Mouse (Mus musculus): ENCODE measurements around the gene Yes1. TPM values are rescaled to one million over a fixed set of nuclear protein-coding genes. Genes with fewer than 3 reads are reported as not detected.
"Not testable (repeated sequence)": the region's sequence is repeated elsewhere in the genome, so short reads cannot be mapped to it uniquely, and the experiment has no call there.

Gene Yes1
- polyA plus RNA-seq, 3 experiments from 2014 or later: 0.09 to 0.60 (median 0.30) TPM

GRCm38 (mm10) chr5:32711485-32711884, 100.5 kb downstream of the Yes1 start:
- ATAC-seq: no peak

- no peak for ATAC-seq
These were observed 101.5 kb downstream of the Yes1 start for GRCm38 (mm10) chr5:32712221-32713041.

DNA sequence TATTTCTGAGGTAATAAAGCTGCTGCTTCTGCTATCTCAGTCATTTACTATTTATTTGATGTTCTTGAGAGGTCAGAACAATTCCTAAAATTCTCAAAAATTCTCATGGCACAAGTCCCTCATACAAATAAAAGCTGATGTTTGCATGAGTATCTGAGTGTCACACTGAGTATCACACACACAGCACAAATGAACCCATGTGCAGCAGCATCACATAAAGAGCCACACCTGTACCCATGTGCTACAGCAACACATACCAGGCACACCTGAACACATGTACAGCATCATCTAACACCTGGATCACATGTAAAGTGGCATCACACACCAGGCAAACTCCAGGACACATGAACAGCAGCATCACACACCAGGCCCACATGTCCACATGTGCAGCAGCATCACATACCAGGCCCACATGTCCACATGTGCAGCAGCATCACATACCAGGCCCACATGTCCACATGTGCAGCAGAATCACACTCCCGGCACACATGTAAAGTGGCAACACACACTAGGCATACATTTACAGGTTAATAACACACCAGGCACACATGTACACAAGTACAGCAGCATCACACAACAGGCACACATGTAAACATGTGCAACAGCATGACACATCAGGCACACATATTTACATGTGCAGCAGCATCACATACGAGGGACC, 102.2 kb downstream of the Yes1 start:
- no peak for ATAC-seq

GRCm38 (mm10) chr5:32713703-32714467, 102.9 kb downstream of the Yes1 start:
- peak; percentile 90 for ATAC-seq

- ATAC-seq: no peak
These were observed 106.8 kb downstream of the Yes1 start for GRCm38 (mm10) chr5:32717726-32718125.

DNA sequence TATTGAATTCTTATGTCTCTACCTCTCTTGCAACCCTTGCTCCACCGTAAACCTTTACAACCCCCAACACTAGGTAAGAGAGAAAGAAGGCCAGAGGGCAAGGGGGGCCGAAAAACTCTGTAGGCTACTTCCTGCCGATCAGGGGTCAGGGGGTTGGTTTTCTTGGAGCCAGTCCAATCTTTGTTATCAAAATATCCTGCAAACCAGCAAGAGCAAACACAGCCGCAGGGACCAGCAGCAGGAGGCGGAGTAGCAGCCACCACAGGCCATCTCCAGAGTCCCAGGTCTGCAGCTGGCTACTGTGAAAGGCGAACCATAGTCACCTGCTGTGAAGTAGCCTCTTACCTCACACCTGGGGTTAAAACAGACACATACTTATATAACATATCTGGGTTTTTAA, 107.9 kb downstream of the Yes1 start:
- no peak for ATAC-seq

DNA sequence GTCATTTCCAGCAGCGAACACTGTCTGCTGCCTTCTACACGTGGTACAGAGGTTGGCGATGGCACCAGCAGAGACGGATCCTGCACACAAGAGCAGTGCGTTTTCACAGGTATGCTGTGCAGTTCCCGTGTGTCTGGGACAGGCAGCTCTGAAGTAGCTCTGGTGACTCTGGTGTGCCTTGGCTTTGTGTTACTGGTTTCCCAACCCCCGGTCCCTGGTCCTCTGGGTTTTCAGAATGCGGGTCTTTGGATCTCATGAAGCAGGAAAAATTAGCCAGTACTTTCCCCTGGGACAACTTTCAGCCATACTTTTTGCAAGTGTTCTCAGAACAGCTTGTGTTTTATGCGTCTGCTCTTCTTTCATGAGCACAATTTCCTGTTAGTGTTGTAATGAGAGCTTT, 109.4 kb downstream of the Yes1 start:
- ATAC-seq: peak; percentile 35

DNA sequence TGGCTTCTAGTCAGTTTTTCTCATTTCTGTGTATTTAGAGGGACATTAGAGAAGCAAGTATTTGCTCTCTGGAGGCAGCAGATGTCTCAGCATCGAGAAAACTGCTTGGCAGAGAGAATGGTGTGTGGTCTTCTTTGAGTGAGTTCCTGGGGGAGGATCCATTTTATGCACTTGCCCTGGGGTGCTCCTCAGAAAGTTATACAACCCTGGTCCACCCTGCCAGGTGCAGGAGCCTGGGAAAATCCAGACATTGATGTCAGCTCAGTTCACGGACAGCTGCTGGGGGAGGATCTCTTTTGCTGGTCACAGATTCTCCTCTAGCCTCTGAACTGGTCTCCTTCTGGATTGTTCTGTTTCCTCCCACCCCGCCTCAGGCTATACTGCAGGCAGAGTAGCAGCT, 110.3 kb downstream of the Yes1 start:
- ATAC-seq: no peak

GRCm38 (mm10) chr5:32722263-32722662, 111.3 kb downstream of the Yes1 start:
- ATAC-seq: no peak

DNA sequence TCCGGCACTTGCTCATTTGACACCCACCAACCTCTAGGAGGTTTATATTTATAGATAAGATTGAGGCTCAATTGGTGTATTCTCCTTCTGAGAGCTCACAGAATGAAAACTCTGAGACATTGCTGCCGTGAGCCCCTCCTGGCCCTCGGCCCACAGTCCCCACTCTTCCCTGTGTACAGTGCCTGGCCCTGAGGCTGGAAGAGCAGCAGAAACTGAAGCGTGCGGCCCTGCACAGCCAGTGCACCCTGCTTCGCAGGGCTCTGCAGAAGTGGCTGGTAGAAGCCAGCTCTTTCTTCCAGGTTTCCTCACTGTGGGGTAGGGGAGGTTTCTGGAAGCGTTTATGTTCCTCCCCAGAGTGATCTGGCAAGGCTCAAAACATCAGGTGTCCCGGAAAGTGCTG, 111.7 kb downstream of the Yes1 start:
- ATAC-seq: not testable (repeated sequence)

DNA sequence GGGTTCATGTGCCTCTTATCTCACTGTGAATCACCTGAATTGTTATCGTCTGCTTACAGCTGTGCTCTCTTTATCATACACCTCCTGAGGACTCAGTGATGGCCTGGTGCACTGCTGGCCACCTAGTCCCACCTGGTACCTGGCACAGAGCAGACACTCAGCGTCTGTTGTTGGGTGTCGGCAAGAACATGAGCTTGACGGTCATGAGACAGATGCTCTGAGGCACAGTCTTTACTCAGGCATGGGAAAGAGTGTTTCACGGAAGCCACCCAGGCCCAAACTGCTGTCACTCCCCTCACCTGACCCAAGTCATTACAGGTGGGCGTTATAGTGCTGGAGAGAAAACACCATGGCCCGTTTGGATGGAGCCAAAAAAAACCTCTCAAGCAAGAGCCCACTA, 113.0 kb downstream of the Yes1 start:
- no peak for ATAC-seq

DNA sequence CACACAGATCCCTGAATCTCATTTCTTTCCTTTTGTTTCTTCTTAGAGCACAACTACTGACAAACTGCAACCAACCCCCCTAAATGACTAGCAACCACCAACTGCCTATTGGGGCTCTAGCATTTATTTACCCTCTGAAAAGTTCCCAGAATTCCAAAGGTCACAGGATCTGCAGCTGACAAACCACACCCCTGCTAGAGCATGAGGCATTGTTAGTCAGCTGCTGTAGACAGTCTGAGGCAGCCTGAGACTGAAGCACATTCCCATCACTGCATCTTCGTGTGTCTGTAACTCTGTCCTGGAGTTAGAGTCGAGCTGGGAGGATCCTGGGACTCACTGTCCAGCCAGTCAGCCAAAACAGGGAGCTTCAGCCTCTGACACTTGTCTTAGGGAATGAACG, 114.4 kb downstream of the Yes1 start:
- ATAC-seq: peak; percentile 69

DNA sequence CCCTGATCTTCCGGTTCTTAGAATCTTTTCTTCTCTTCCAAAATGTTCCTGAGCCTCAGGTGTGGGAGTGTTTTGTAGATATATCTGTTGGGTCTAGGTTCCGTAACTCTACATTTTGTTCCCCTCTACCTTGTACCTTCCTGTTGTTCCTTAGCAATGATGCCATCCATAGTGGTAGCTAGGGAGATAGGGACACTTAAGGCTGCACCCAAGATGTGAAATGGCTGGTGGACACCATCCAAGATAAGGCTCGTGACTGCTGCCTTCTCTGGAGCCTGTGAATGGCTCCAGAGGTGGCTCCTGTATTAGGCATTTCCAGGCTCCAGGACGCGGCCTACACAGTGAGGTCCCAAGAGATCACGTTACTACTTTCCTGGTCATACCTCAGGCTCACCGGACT, 117.3 kb downstream of the Yes1 start:
- no peak for ATAC-seq

- ATAC-seq: no peak
These were observed 117.9 kb downstream of the Yes1 start for GRCm38 (mm10) chr5:32728851-32729250.

GRCm38 (mm10) chr5:32733892-32734291, 122.9 kb downstream of the Yes1 start:
- peak; percentile 41 for ATAC-seq

DNA sequence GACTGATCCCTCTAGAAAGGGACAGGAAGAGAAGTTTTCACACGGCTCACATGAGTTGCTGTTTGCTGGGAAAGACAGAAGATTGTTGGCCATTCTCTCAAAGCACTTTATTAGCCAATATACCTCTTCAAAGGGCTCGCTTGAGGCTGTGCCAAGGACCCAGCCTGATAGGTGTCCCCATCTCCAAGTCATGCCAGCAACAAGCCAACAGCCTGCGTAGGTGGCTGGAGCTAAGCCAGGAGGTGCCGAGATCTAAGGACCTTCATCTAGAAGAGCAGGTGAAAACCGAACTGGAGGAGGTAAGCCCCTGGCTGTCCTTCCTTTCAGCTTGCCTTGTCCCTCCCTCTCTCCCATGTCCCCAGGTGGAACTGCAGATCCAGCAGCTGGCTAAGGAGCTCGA, 124.8 kb downstream of the Yes1 start:
- ATAC-seq: no peak

Other genes with a start within 250 kb of the Yes1 start
- gene Ppp1cb, start 152.3 kb upstream of the Yes1 start, polyA plus RNA-seq (2017; shearing (Covaris generic)): 100 to 1,000 TPM in 2 of 3 experiments, 10 to 100 TPM in 1; 83.2 to 212 (median 169) TPM
- 10 to 100 TPM; 39.5 to 87.1 (median 84.9) TPM for gene Pisd, start 174.5 kb downstream of the Yes1 start, polyA plus RNA-seq (2017; shearing (Covaris generic))
- not detected for gene Gm20671, start 215.9 kb downstream of the Yes1 start, polyA plus RNA-seq (2017; shearing (Covaris generic))
- 10 to 100 TPM; 23.2 to 26.6 (median 25.8) TPM for gene Prr14l, start 243.1 kb downstream of the Yes1 start, polyA plus RNA-seq (2017; shearing (Covaris generic))

Data from inflammation-experienced regulatory T-cells, adult 6 months (primary cell).